Mouse (Mus musculus): Measurements from ENCODE around the gene Tmem33.

Tmem33 gene

GRCm38 (mm10) chr5:67260531-67261371, at the start of gene Tmem33:
TSS of gene Tmem33 (plus strand) at chr5:67260565.
- DNase-seq, result peak; percentile 81 to 85

- DNase-seq, result no peak
Observed at GRCm38 (mm10) chr5:67213168-67213567, 47.2 kb upstream of the Tmem33 start.

DNA sequence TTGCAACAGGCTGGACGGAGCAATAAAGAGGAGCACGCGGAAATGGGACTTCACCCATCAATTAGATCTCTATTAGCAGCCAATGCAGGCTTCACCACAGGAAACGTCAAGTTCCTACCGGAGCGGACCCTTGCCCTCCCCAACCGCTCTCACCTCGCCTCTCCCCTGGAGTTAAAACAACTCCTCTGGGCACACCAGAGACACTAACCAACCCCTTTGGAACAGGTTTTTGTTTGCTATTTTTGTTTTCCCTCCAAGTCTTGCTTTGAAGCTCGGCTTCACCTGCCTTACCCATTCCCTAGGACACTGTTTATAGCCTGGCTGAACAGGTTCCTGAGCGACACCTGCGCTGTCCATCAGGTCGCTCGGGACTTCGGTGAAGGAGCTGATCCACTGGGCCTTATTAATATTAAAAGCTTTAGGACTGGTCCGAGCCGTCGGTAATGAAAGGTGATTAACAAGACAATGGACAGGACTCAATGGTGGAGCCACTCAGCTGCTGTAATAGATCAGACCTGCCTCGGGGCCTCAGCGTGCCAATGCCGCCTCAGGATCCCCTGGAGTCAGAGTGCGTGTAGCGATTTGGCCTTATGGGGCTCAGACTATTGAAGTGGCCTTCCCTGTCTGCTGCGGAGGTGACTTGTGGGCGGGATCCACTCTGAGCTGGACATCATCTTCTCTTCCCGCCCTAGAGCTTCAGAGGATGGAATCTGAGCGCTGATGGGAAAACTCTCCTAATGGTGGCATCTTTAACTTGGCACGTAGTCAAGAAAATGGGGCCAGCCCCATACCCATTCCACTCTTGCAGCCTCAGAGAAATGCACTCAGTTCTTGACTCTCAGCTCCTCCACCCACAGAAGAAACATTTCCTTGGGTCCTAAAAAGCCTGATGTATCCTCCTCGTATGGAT, 45.0 kb upstream of the Tmem33 start:
- DNase-seq, result no peak

GRCm38 (mm10) chr5:67216031-67216778, 44.2 kb upstream of the Tmem33 start:
- no peak for DNase-seq

DNA sequence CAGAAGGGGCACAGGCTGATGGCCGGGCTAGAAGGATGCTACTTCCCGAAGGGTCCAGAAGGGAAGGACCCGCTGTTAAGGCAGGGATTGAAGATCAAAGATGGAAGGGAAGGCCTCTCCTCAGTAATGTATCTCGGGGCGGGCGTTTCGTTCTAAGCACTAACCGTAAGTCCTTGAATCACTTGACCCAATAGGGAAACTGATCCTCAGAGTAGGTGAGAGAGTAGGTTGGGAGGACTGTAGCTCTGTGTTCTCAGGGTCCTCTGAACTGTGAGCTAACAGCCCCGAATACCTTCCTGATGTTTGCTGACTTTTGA, 43.6 kb upstream of the Tmem33 start:
- no peak for DNase-seq

DNA sequence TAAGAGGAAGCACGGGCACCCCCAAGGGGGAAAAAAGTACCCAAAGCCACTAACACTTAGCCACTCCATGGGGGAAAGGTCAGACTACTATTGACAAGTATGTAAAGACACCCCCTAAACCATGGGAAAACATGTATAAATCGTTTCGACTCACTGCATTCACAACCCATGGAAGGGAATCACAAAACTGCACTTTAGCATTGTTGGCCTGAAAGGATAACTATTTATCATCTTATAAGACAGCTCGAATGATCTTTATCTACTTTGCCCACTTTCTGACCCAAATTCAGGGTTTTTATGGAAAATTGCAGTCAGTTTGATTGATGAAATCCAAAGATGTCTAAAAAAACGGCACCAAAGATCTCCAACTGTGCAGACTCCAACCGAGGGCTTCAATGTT, 38.5 kb upstream of the Tmem33 start:
- no peak for DNase-seq

DNA sequence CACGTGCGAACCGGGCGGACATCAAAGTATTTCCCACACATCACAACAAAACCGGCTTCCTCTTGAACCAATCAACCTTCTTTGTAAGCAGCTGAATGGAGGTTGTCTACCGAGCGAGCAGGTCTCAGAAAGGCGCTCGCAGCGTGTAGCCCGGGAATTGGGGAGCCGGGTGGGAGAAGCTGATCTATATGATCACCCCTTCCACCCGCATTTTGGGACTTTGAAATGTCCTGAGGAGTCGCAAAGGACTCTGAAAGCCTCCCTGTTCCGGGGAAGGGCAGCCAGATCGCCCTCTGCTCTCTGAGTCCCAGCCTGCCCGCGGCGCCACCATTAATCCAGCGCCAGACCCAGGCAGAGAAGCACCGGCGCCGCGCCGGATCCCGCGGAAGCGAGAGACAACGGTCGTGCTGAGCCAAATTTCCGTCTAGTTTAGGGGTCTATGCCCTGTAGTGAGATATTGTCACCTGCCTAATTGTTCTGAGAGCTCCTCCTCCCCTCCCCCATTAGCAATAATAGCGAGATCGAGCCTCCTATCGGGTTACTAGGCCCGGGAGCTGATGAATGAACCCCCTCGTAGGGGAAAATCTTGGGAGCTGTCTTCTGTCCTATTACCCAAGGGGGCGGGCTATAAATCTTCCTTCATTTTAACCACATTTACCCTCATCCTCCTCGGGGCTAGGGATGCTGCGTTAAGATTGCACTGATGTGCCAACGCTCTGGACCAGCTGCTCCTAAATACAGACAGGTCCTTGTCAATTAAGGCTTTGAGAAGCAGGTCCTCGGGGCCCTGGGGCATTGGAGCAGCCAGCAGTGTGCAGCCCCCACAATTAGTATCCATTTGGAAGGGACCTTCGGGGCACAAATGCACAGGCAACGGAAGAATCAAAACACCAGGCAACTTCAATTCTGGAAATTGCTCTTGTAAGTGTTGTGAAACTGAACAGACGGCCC, 37.6 kb upstream of the Tmem33 start:
- DNase-seq, result no peak

DNA sequence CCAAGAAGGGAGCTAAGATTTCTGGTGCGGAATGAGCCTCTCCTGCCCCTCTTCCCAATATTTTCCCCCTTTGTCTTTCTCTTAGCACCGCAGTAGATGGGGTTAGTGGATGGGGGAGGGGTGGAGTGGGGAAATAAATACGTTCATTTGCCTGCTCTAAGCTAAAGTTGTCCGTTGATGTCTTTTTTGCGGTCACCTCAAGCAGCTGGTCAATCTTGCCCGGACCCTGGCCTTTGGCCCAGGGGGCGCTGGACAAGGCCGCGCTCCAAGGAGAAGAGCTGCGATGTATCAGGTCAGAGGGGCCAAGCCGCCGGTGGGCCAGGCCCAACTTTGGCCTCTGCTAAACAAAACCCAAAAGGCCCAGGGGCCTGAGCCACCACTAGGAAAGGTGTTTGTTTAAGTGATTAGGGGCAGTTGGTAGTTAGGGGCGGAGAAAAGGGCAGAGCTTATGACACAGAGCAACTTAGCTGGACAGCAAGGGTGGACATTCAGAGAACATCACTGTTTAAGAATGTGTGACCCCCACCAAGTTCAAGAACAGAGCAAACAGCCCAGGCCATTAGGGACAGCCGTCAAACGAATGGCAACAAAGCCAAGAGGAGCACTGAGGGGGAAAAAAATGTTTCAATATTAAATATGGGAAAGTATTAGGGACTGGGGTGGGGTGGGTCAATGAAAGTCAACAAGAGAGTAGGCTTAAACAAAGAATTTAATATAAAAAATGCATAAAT, 36.8 kb upstream of the Tmem33 start:
- DNase-seq, result no peak

GRCm38 (mm10) chr5:67224122-67224502, 36.3 kb upstream of the Tmem33 start:
- no peak for DNase-seq

DNA sequence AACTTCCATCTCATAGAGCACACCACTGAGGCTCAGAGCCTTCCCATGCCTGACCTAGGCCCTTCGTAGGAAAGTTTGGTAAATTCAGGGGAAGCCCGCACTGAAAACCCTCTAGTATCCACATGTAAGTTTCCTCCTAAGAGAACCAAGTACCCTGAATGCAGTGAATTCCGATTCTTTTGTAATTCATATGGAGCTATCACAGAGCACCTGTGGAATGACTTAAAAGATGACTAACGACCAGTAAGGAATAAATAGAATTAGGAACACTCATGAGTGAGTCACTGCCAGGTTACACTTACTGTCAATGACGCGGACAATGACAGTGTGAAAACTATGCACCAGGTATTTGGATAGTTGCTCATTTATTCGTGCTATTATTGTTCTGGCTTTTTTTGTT, 34.6 kb upstream of the Tmem33 start:
- no peak for DNase-seq

- no peak for DNase-seq
Observed at GRCm38 (mm10) chr5:67227261-67227660, 33.1 kb upstream of the Tmem33 start.

DNA sequence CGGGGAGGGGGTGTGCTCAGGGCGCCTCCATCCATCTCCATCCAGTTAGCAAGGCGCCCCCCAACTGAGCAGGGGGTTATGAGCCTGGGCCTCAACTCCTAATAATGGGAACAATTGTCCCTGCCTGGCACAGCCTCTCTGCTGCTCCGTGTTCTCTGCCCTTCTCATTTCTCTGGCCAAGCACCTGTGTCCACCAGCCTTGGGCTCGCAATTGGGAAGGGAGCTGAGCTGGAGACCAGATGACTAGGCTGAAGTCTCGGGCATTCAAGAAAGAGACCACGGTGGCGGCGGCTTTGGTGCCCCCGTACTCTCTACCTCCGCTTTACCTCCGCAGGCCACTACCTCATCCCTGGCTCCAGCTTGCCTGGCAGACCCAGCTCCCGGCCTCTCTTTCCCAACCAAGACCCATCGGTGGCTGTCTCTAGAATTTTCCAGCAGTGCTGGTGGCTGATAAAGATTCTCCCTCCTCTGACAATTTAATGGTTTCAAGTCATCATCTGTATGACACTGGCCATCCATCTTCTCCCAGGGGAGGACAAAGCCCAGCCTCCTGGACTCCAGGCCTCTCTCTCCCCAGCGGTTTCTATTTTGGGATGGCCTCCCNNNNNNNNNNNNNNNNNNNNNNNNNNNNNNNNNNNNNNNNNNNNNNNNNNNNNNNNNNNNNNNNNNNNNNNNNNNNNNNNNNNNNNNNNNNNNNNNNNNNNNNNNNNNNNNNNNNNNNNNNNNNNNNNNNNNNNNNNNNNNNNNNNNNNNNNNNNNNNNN, 32.5 kb upstream of the Tmem33 start:
- DNase-seq, result no peak

- no peak for DNase-seq
Observed at GRCm38 (mm10) chr5:67234682-67235081, 25.7 kb upstream of the Tmem33 start.

DNA sequence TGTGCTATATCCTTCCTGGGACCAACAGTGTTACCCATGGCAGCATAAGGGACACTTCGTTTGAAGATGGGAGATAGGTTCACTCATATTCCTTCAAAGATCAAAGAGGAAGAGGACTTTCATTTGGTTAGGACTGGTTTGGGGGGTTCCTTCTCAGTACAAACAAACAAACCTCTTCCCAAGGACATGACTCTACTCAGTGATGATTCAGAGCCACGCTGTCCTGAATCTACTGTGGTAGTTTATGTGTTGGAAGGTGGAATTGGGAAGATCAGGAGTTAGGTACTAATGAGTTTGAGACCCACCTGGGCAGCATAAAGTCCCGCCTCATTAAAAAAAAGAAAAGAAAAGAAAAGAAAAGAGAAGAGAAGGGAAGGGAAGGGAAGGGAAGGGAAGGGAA, 24.9 kb upstream of the Tmem33 start:
- DNase-seq, result no peak

GRCm38 (mm10) chr5:67236601-67237000, 23.8 kb upstream of the Tmem33 start:
- no peak for DNase-seq

- no peak for DNase-seq
Observed at GRCm38 (mm10) chr5:67238303-67238702, 22.1 kb upstream of the Tmem33 start.

- DNase-seq, result no peak
Observed at GRCm38 (mm10) chr5:67241713-67242112, 18.7 kb upstream of the Tmem33 start.

GRCm38 (mm10) chr5:67243231-67243630, 17.1 kb upstream of the Tmem33 start:
- no peak for DNase-seq

- no peak for DNase-seq
Observed at GRCm38 (mm10) chr5:67252261-67252660, 8.1 kb upstream of the Tmem33 start.

DNA sequence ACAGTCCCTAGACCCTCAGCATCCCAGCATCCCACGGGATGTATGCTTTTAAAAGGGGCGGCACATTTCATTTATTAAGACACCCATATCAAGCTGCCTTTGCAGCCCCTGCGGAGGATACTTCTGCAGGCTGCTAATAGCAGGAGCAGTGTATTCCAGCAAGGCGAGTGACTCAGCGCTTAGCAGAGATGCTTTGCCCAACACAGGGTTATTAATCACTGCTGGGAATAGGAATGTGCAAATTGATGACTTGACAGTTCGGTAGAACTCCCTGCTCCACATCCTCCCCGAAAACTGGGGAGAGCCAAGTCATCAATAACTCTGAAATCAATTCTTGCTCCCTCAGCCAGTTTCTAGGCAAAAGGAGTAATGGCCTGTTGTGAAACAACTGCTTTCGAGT, 4.7 kb upstream of the Tmem33 start:
- DNase-seq, result no peak

GRCm38 (mm10) chr5:67258473-67258872, 1.9 kb upstream of the Tmem33 start:
- no peak for DNase-seq
